Mouse (Mus musculus): ENCODE results near the gene Pate3.
"Not testable (repeated sequence)": the region's sequence is repeated elsewhere in the genome, so short reads cannot be mapped to it uniquely, and the experiment has no call there.

The Pate3 gene

GRCm38 (mm10) chr9:35648102-35648501 lies at the start of gene Pate3:
Gene Pate3 (minus strand): TSS chr9:35648202.
- no peak for DNase-seq (ENCODE audit: low spot score)

GRCm38 (mm10) chr9:35691924-35692323 lies 43.9 kb upstream of the Pate3 start:
- DNase-seq (ENCODE audit: low spot score): no peak

GRCm38 (mm10) chr9:35687013-35687412 lies 39.0 kb upstream of the Pate3 start, which contains the start of gene Pate1:
Gene Pate1 (minus strand): TSS chr9:35687390.
- peak; percentile 59 for DNase-seq (ENCODE audit: low spot score)

- no peak for DNase-seq (ENCODE audit: low spot score)
Observed at GRCm38 (mm10) chr9:35673557-35673956, 25.6 kb upstream of the Pate3 start.

GRCm38 (mm10) chr9:35632981-35633380 lies 15.0 kb downstream of the Pate3 start:
- peak; percentile 45 for DNase-seq (ENCODE audit: low spot score)

- DNase-seq (ENCODE audit: low spot score): not testable (repeated sequence)
Observed at GRCm38 (mm10) chr9:35616784-35617183, 31.2 kb downstream of the Pate3 start.

DNA sequence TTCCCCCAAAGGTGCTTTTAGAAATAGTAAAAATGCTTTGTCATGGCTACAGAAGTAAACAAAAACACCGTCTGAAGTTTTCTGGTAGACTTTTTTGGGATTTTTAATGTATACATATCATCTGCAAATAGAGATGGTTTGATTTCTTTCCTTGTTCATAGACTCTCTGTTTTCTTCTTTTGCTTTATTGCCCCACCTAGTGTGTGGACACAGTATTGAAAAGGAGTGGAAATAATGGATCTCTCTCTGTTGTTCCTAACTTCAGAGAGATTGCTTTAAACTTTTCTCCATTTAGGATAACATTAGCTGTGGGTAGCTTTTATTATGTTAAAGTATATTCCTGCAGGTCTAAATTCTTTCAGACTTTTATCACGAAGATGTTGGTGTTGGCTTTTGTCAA lies 34.0 kb downstream of the Pate3 start:
- peak; percentile 43 for DNase-seq (ENCODE audit: low spot score)

GRCm38 (mm10) chr9:35611841-35612240 lies 36.2 kb downstream of the Pate3 start, which contains the start of gene Pate4:
Gene Pate4 (minus strand): TSS chr9:35611941.
- no peak for DNase-seq (ENCODE audit: low spot score)

- DNase-seq (ENCODE audit: low spot score): no peak
Observed at GRCm38 (mm10) chr9:35607647-35608405, 40.2 kb downstream of the Pate3 start.

All from adipocyte (in vitro differentiated cells).